Mouse (Mus musculus): Measurements from ENCODE around the gene Srp68. TPM values are rescaled to one million over a fixed set of nuclear protein-coding genes. Genes with fewer than 3 reads are reported as not detected.

Gene Srp68
- polyA plus RNA-seq, 1 experiment from 2014 or later, result 91.9 TPM

Other genes with a start within 250 kb of the Srp68 start
- gene H3f3b, start 246.3 kb downstream of the Srp68 start, polyA plus RNA-seq (2014; fragmentation: Nextera tagmentation; extraction: Ambion mirVana), result 1,358 and 1,723 TPM in 2 replicates
- gene Unk, start 243.9 kb downstream of the Srp68 start, polyA plus RNA-seq (2014; fragmentation: Nextera tagmentation; extraction: Ambion mirVana), result 25.1 and 30.3 TPM in 2 replicates
- gene Unc13d, start 196.3 kb downstream of the Srp68 start, polyA plus RNA-seq (2014; fragmentation: Nextera tagmentation; extraction: Ambion mirVana), result 2.0 and 2.6 TPM in 2 replicates
- gene Wbp2, start 187.2 kb downstream of the Srp68 start, polyA plus RNA-seq (2014; fragmentation: Nextera tagmentation; extraction: Ambion mirVana), result 69.0 and 74.9 TPM in 2 replicates
- 25.6 and 29.0 TPM in 2 replicates for gene Trim47, start 147.0 kb downstream of the Srp68 start, polyA plus RNA-seq (2014; fragmentation: Nextera tagmentation; extraction: Ambion mirVana)
- 2.9 and 3.2 TPM in 2 replicates for gene Trim65, start 143.1 kb downstream of the Srp68 start, polyA plus RNA-seq (2014; fragmentation: Nextera tagmentation; extraction: Ambion mirVana)
- 76.4 and 81.3 TPM in 2 replicates for gene Mrpl38, start 135.3 kb downstream of the Srp68 start, polyA plus RNA-seq (2014; fragmentation: Nextera tagmentation; extraction: Ambion mirVana)
- gene Fbf1, start 106.1 kb downstream of the Srp68 start, polyA plus RNA-seq (2014; fragmentation: Nextera tagmentation; extraction: Ambion mirVana), result 27.7 and 28.5 TPM in 2 replicates
- gene Ten1, start 75.4 kb downstream of the Srp68 start, polyA plus RNA-seq (2014; fragmentation: Nextera tagmentation; extraction: Ambion mirVana), result 59.8 and 64.1 TPM in 2 replicates
- 29.8 and 30.8 TPM in 2 replicates for gene Acox1, start 75.2 kb downstream of the Srp68 start, polyA plus RNA-seq (2014; fragmentation: Nextera tagmentation; extraction: Ambion mirVana)
- 9.5 and 10.1 TPM in 2 replicates for gene Evpl, start 36.1 kb downstream of the Srp68 start, polyA plus RNA-seq (2014; fragmentation: Nextera tagmentation; extraction: Ambion mirVana)
- gene Galr2, start 6.7 kb upstream of the Srp68 start, polyA plus RNA-seq (2014; fragmentation: Nextera tagmentation; extraction: Ambion mirVana), result 0.29 and 0.60 TPM in 2 replicates
- 60.5 and 71.2 TPM in 2 replicates for gene Exoc7, start 33.0 kb upstream of the Srp68 start, polyA plus RNA-seq (2014; fragmentation: Nextera tagmentation; extraction: Ambion mirVana)
- 7.1 and 13.7 TPM in 2 replicates for gene Foxj1, start 61.2 kb upstream of the Srp68 start, polyA plus RNA-seq (2014; fragmentation: Nextera tagmentation; extraction: Ambion mirVana)
- gene Rnf157, start 138.8 kb upstream of the Srp68 start, polyA plus RNA-seq (2014; fragmentation: Nextera tagmentation; extraction: Ambion mirVana), result 17.7 and 18.2 TPM in 2 replicates
- gene Ubald2, start 159.9 kb upstream of the Srp68 start, polyA plus RNA-seq (2014; fragmentation: Nextera tagmentation; extraction: Ambion mirVana), result 46.3 and 47.6 TPM in 2 replicates
- gene Qrich2, start 192.0 kb upstream of the Srp68 start, polyA plus RNA-seq (2014; fragmentation: Nextera tagmentation; extraction: Ambion mirVana), result 0.14 and 0.30 TPM in 2 replicates
- gene Prpsap1, start 220.0 kb upstream of the Srp68 start, polyA plus RNA-seq (2014; fragmentation: Nextera tagmentation; extraction: Ambion mirVana), result 122 and 145 TPM in 2 replicates